Mouse (Mus musculus) lung, adult 2 months (tissue): ENCODE measurements at regions not wholly inside any gene's neighbourhood (a gene's known extent, or its start where the extent isn't known, plus 50 kb on each side); places are given as distances from the start of the nearest gene placed in this dataset.

ENCODE experiments used
- CTCF ChIP-seq: fragments of 200-500 bp; IDR thresholded peaks from 2 replicates; pipeline ENCODE4 v1.5.1; 2011; ENCODE audit warnings: mild to moderate bottlenecking, low read length, control low read depth; ENCODE audit not compliant: insufficient read depth
- POLR2A ChIP-seq: fragments of 200-500 bp; IDR thresholded peaks from 2 replicates; pipeline ENCODE4 v1.6.1; 2011; ENCODE audit warnings: low read depth, mild to moderate bottlenecking, control low read depth, low read length, borderline replicate concordance; ENCODE audit errors: extremely low read depth

DNA sequence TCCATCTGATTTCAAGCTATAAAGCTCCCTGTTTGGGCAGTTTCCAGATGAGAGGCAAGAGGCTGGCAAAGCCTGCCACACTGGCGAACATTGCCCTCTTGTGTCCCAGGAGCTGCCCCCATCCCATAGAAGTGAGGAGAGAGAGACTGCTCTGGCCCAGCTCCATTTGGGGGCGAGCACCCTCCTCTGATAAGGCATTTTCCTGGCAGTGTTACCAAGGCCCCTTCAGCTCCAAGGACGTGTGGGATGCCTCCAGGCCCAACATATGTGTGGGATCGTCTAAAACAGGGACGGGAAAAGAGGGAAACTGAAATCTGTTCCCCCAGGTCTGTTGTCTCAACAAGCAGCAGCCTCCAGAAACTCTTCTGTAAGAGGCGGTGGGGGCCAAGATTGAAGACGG is 88.0 kb upstream of the Csf3r start:
- TF ChIP-seq CTCF (no peak), POLR2A (no peak)
